In genomic region chr6:101266787-101267186, GRCm38 (mm10) we compare ENCODE assay signal across 8 mouse cellular contexts.
DNase-seq lines count a peak whose midpoint lies in the region; ATAC-seq lines count a peak whose summit lies in the region.

No protein-coding gene starts in this region.

- intact Hi-C loops in left cerebral cortex, postnatal 36 days (cut with DNase I): loop anchor here (2.0 to 10.0 kb wide), 4 partner anchors 111 to 592 kb away; partner anchors contain the start of genes Pdzrn3 and Shq1

- H3K27me3 ChIP-seq in neural tube, embryonic 11.5 days (ENCODE audit: control insufficient read depth, insufficient read depth, low read length): no peaks in the 10 kb centered on the region
- H3K27me3 ChIP-seq in embryonic facial prominence, embryonic 11.5 days (ENCODE audit: control insufficient read depth, insufficient read depth, low read length): no peaks in the 10 kb centered on the region
- peaks cover 25% of the 10 kb centered on the region; the same call in 1 of the 2 replicates for H3K27me3 ChIP-seq in midbrain, embryonic 15.5 days (replicated peaks)
- no peaks in the 10 kb centered on the region for H3K27me3 ChIP-seq in stomach, embryonic 16.5 days (ENCODE audit: control insufficient read depth, insufficient read depth, low read length)

- no peak overlapping the region for H3K4me2 ChIP-seq in neural tube, embryonic 11.5 days (ENCODE audit: low read depth)
- no peak overlapping the region for H3K4me2 ChIP-seq in embryonic facial prominence, embryonic 11.5 days (ENCODE audit: low read depth, low read length)
- H3K4me2 ChIP-seq in midbrain, embryonic 15.5 days: no peak overlapping the region
- H3K4me2 ChIP-seq in stomach, embryonic 16.5 days (ENCODE audit: low read depth, low read length): no peak overlapping the region

- H3K9me3 ChIP-seq in neural tube, embryonic 11.5 days (ENCODE audit: control insufficient read depth, low read length): no peaks in the 10 kb centered on the region
- H3K9me3 ChIP-seq in embryonic facial prominence, embryonic 11.5 days (replicated peaks; ENCODE audit: control insufficient read depth, low read length): no peaks in the 10 kb centered on the region
- H3K9me3 ChIP-seq in midbrain, embryonic 15.5 days: no peaks in the 10 kb centered on the region
- no peaks in the 10 kb centered on the region for H3K9me3 ChIP-seq in stomach, embryonic 16.5 days (replicated peaks; ENCODE audit: control insufficient read depth, low read length)

- H3K4me3 ChIP-seq in neural tube, embryonic 11.5 days (ENCODE audit: low read depth, low read length): no peak overlapping the region
- H3K4me3 ChIP-seq in embryonic facial prominence, embryonic 11.5 days (ENCODE audit: low read depth, low read length): no peak overlapping the region
- H3K4me3 ChIP-seq in midbrain, embryonic 15.5 days: no peak overlapping the region
- H3K4me3 ChIP-seq in stomach, embryonic 16.5 days (replicated peaks; ENCODE audit: low read length): no peak overlapping the region

- H3K36me3 ChIP-seq in neural tube, embryonic 11.5 days (ENCODE audit: control insufficient read depth, insufficient read depth, low read length): no peaks in the 10 kb centered on the region
- no peaks in the 10 kb centered on the region for H3K36me3 ChIP-seq in embryonic facial prominence, embryonic 11.5 days (replicated peaks; ENCODE audit: control insufficient read depth, insufficient read depth, low read depth, low read length)
- H3K36me3 ChIP-seq in midbrain, embryonic 15.5 days (replicated peaks): no peaks in the 10 kb centered on the region
- no peaks in the 10 kb centered on the region for H3K36me3 ChIP-seq in stomach, embryonic 16.5 days (ENCODE audit: control insufficient read depth, insufficient read depth, low read length)

- peaks cover 38% of the 10 kb centered on the region for H3K4me1 ChIP-seq in neural tube, embryonic 11.5 days (ENCODE audit: control insufficient read depth, insufficient read depth, low read length)
- H3K4me1 ChIP-seq in embryonic facial prominence, embryonic 11.5 days (ENCODE audit: control insufficient read depth, insufficient read depth, low read length): peaks cover 8% of the 10 kb centered on the region
- peaks cover 17% of the 10 kb centered on the region for H3K4me1 ChIP-seq in midbrain, embryonic 15.5 days
- peaks cover 50% of the 10 kb centered on the region for H3K4me1 ChIP-seq in stomach, embryonic 16.5 days (ENCODE audit: control insufficient read depth, insufficient read depth, low read length)

- no peak overlapping the region for H3K27ac ChIP-seq in neural tube, embryonic 11.5 days (ENCODE audit: low read depth, low read length)
- no peak overlapping the region for H3K27ac ChIP-seq in embryonic facial prominence, embryonic 11.5 days (replicated peaks; ENCODE audit: low read depth, low read length)
- no peak overlapping the region for H3K27ac ChIP-seq in midbrain, embryonic 15.5 days
- H3K27ac ChIP-seq in stomach, embryonic 16.5 days (ENCODE audit: low read length): no peak overlapping the region

- peak; percentile 74 for DNase-seq in neural tube, embryonic 11.5 days (ENCODE audit: low spot score)
- DNase-seq in neural tube, embryonic 10.5 days (ENCODE audit: extremely low spot score, low spot score): no peak
- peak; percentile 88 for DNase-seq in embryonic facial prominence, embryonic 11.5 days (ENCODE audit: low spot score)
- peak; percentile 95 for DNase-seq in heart, adult 11 months
- peak; percentile 69 for DNase-seq in kidney, adult 11 months
- peak; percentile 49 to 75 for DNase-seq in left cerebral cortex, postnatal 36 days (ENCODE audit: low spot score in 2 of 2)

- WGBS in neural tube, embryonic 11.5 days: 26% methylated on average over 1 of the region's 1 CpGs
- WGBS in embryonic facial prominence, embryonic 11.5 days: 33% methylated on average over 1 of the region's 1 CpGs
- WGBS in midbrain, embryonic 15.5 days: 39% methylated on average over 1 of the region's 1 CpGs
- WGBS in stomach, embryonic 16.5 days: 17% methylated on average over 1 of the region's 1 CpGs

- H3K9ac ChIP-seq in neural tube, embryonic 11.5 days (ENCODE audit: low read length): no peak overlapping the region
- H3K9ac ChIP-seq in embryonic facial prominence, embryonic 11.5 days (replicated peaks; ENCODE audit: low read length): no peak overlapping the region
- H3K9ac ChIP-seq in midbrain, embryonic 15.5 days: no peak overlapping the region
- H3K9ac ChIP-seq in stomach, embryonic 16.5 days (ENCODE audit: low read length): no peak overlapping the region

- no peak; the same call in 1 of the 2 replicates for ATAC-seq in neural tube, embryonic 11.5 days (ENCODE audit: insufficient read depth, low FRiP score, low TSS enrichment)
- 0 out of 2 replicates have a peak, but pooled peaks have one; percentile 24 for ATAC-seq in embryonic facial prominence, embryonic 11.5 days (replicated peaks; ENCODE audit: insufficient number of reproducible peaks, low FRiP score, low TSS enrichment, low read depth)
- 0 out of 2 replicates have a peak, but pooled peaks have one; percentile 38 for ATAC-seq in midbrain, embryonic 15.5 days (replicated peaks)
- peak; percentile 61 for ATAC-seq in stomach, embryonic 16.5 days (ENCODE audit: insufficient read depth, low FRiP score)
